Mouse (Mus musculus): ENCODE measurements around the gene Wdfy4. TPM values are rescaled to one million over a fixed set of nuclear protein-coding genes. Genes with fewer than 3 reads are reported as not detected.

Wdfy4 gene
- polyA plus RNA-seq, 1 experiment from 2014 or later = 0.20 TPM

DNA sequence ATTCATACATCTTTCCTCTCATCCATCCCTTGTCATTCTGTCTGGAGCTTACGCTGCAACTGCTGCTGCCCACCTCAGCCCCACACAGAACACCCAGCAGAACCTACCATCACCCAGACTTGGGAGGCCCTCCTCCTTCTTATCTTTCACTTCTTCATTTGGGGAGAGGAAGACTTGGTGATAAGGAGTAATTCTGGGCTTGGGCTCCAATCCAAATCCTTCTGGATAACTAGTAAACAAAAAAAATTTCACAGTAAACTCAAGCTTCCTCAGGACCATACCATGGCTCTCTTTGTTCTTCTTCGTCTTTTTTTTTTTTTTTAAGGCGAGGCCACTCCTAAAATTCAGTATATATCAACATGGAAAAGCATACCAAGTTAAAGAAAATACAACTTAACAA is 112.0 kb downstream of the Wdfy4 start:
- no peaks in the 10 kb centered on the region for H3K4me1 ChIP-seq (replicated peaks; ENCODE audit: insufficient read depth, low read length)
- H3K36me3 ChIP-seq (ENCODE audit: insufficient read depth, low read length) = no peaks in the 10 kb centered on the region
- ATAC-seq (replicated peaks; ENCODE audit: low FRiP score, low read depth) = no peak
- H3K4me3 ChIP-seq (replicated peaks; ENCODE audit: low read depth, low read length) = no peak overlapping the region
- TF ChIP-seq CTCF (IDR thresholded peaks at IDR 0.05; ENCODE audit: low read depth) = no peak
- H3K9me3 ChIP-seq (replicated peaks; ENCODE audit: low read length) = no peaks in the 10 kb centered on the region
- H3K27me3 ChIP-seq (ENCODE audit: insufficient read depth, low read length) = no peaks in the 10 kb centered on the region
- H3K9ac ChIP-seq (ENCODE audit: low read depth, low read length) = no peak overlapping the region
- no peak overlapping the region for H3K27ac ChIP-seq
- DNase-seq (ENCODE audit: low spot score) = no peak
- 82% methylated on average over 3 of the region's 3 CpGs for WGBS
- H3K4me2 ChIP-seq (ENCODE audit: low read length) = no peak overlapping the region

DNA sequence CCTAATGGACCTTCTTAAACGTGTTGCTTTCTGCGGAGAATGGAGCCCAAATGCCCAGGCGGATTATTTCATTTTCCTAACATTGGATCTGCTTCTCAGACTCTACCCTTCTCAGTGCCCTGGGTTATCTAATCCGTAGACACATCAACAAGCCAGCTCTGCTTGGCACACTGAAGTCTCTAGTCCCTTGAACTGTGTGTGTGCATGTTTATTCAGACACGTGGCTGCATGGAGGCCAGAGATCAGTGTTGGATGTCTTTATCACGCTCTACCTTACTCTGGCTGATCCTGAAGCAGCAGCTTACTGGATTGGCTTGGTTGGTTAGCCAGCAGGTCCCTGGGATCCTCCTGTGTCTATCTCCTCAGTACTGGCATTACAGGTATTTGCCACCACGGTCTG is 113.0 kb downstream of the Wdfy4 start:
- WGBS = 85% methylated on average over 7 of the region's 7 CpGs
- no peak for DNase-seq (ENCODE audit: low spot score)
- ATAC-seq (replicated peaks; ENCODE audit: low FRiP score, low read depth) = no peak
- no peak for TF ChIP-seq CTCF (IDR thresholded peaks at IDR 0.05; ENCODE audit: low read depth)
- Histone ChIP-seq H3K36me3 (ENCODE audit: insufficient read depth, low read length) (no peaks in the 10 kb centered on the region), H3K27ac (no peak overlapping the region), H3K4me3 (replicated peaks; ENCODE audit: low read depth, low read length) (no peak overlapping the region), H3K4me2 (ENCODE audit: low read length) (no peak overlapping the region), H3K9ac (ENCODE audit: low read depth, low read length) (no peak overlapping the region), H3K9me3 (replicated peaks; ENCODE audit: low read length) (no peaks in the 10 kb centered on the region), H3K27me3 (ENCODE audit: insufficient read depth, low read length) (no peaks in the 10 kb centered on the region), H3K4me1 (replicated peaks; ENCODE audit: insufficient read depth, low read length) (no peaks in the 10 kb centered on the region)

DNA sequence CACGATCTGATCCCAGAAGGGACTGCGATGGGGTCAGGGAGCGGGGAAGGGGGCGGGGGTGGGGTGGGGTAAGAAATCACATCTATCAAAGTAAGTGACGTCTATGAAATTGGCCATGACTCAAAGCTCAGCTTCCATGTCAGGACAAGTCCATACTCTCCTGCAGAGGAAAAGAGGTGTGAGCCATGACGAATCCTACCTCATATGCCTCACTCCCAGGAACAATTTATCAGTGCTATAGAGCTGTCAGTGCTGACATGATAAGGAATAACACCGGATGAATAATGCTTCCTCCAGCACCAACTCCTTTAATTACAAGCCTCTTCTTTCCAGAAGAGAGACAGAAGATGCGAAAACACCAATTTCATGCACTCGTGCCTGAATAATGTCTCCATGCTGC is 117.6 kb downstream of the Wdfy4 start:
- ATAC-seq (replicated peaks; ENCODE audit: low FRiP score, low read depth) (no peak), DNase-seq (ENCODE audit: low spot score) (no peak)
- Histone ChIP-seq H3K4me1 (replicated peaks; ENCODE audit: insufficient read depth, low read length) (no peaks in the 10 kb centered on the region), H3K4me3 (replicated peaks; ENCODE audit: low read depth, low read length) (no peak overlapping the region), H3K36me3 (ENCODE audit: insufficient read depth, low read length) (no peaks in the 10 kb centered on the region), H3K27me3 (ENCODE audit: insufficient read depth, low read length) (no peaks in the 10 kb centered on the region), H3K9ac (ENCODE audit: low read depth, low read length) (no peak overlapping the region), H3K4me2 (ENCODE audit: low read length) (no peak overlapping the region), H3K27ac (no peak overlapping the region), H3K9me3 (replicated peaks; ENCODE audit: low read length) (no peaks in the 10 kb centered on the region)
- WGBS = 55% methylated on average over 9 of the region's 9 CpGs
- no peak for TF ChIP-seq CTCF (IDR thresholded peaks at IDR 0.05; ENCODE audit: low read depth)

DNA sequence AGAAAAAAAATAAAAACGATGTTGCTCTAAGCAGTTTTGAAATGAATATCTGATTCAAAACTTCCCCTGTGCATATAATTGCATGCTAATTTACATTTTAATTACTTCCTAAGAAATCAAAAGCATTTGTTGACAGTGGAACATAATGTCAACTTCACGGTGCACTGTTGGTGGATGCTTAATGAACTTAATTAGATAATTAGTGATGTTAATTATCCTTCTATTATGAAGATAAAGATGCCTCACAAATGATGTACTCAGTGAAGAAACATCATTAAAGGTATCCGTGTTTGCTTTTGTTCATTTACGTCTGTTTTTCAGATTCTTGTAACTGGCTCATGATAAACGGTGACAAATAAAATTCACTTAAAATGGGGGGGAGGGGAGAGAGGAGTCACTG is 122.3 kb downstream of the Wdfy4 start:
- no peak overlapping the region for H3K27ac ChIP-seq
- 72% methylated on average over 5 of the region's 5 CpGs for WGBS
- DNase-seq (ENCODE audit: low spot score) (no peak), ATAC-seq (replicated peaks; ENCODE audit: low FRiP score, low read depth) (no peak)
- H3K36me3 ChIP-seq (ENCODE audit: insufficient read depth, low read length) = no peaks in the 10 kb centered on the region
- no peaks in the 10 kb centered on the region for H3K4me1 ChIP-seq (replicated peaks; ENCODE audit: insufficient read depth, low read length)
- no peak overlapping the region for H3K4me2 ChIP-seq (ENCODE audit: low read length)
- H3K9me3 ChIP-seq (replicated peaks; ENCODE audit: low read length) = no peaks in the 10 kb centered on the region
- no peak overlapping the region for H3K9ac ChIP-seq (ENCODE audit: low read depth, low read length)
- TF ChIP-seq CTCF (IDR thresholded peaks at IDR 0.05; ENCODE audit: low read depth) = no peak
- H3K27me3 ChIP-seq (ENCODE audit: insufficient read depth, low read length) = no peaks in the 10 kb centered on the region
- H3K4me3 ChIP-seq (replicated peaks; ENCODE audit: low read depth, low read length) = no peak overlapping the region

DNA sequence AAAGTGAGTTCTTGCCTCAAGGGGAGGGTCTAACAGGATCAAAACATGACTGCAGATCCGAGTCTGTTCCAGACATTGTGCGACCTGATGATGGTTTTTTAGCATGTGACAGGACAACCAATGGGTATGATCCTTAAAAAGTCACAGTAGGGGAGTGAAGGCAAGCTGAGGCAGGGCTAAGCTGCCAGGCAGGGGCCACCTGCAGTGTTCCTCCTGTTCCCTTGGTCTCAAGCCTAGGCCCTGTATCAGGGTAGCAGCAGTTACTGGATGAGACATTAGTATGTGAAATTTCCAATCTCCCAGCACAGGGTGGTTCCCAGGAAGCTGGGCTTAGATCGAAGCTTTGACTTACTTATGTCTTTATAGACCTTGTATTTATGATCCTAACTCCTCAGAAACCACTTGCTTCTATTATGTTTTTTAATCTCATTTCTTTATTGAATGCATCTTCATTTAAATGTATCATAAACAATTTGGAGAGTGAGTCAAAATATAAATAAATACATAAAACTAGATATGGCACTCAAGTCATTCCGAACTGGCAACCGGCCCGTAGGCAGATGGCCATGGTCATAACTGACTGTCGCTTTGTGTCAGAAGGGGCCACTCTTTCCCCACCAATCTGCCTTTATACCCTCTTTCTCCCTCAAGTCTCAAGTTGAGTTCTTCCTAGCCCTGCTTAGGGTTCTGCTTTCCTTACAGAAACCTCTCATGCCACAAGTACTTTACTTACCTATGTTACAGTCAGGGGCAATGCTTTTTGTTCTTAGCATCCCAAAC is 126.2 kb downstream of the Wdfy4 start:
- H3K9me3 ChIP-seq (replicated peaks; ENCODE audit: low read length) = no peaks in the 10 kb centered on the region
- no peak for TF ChIP-seq CTCF (IDR thresholded peaks at IDR 0.05; ENCODE audit: low read depth)
- no peak overlapping the region for H3K9ac ChIP-seq (ENCODE audit: low read depth, low read length)
- H3K4me1 ChIP-seq (replicated peaks; ENCODE audit: insufficient read depth, low read length) = no peaks in the 10 kb centered on the region
- H3K4me2 ChIP-seq (ENCODE audit: low read length) = no peak overlapping the region
- H3K27ac ChIP-seq = no peak overlapping the region
- H3K27me3 ChIP-seq (ENCODE audit: insufficient read depth, low read length) = no peaks in the 10 kb centered on the region
- 88% methylated on average over 7 of the region's 7 CpGs for WGBS
- no peak for ATAC-seq (replicated peaks; ENCODE audit: low FRiP score, low read depth)
- no peaks in the 10 kb centered on the region for H3K36me3 ChIP-seq (ENCODE audit: insufficient read depth, low read length)
- no peak for DNase-seq (ENCODE audit: low spot score)
- no peak overlapping the region for H3K4me3 ChIP-seq (replicated peaks; ENCODE audit: low read depth, low read length)

DNA sequence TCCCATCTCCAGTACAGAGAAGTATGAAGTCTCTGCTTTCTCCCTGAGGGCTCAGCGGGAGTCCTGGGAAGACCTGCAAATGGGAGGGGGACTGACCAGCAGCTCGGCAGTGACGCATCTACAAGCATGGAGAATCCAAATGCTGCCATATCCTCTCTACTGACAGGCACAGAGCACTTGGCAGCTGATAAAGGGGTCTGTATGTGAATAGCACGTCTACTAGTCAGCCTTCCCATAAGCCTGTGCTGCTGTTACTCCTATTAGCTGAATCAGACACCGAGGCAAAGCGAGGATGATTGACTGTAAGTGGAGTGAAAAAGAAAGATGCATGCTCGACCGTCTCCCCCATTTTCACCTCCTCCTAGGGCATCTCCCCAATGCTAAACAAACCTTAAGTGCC is 131.9 kb downstream of the Wdfy4 start:
- H3K27ac ChIP-seq = no peak overlapping the region
- no peaks in the 10 kb centered on the region for H3K36me3 ChIP-seq (ENCODE audit: insufficient read depth, low read length)
- WGBS = 66% methylated on average over 8 of the region's 8 CpGs
- H3K9me3 ChIP-seq (replicated peaks; ENCODE audit: low read length) = no peaks in the 10 kb centered on the region
- no peak for DNase-seq (ENCODE audit: low spot score)
- no peak overlapping the region for H3K9ac ChIP-seq (ENCODE audit: low read depth, low read length)
- no peak overlapping the region for H3K4me2 ChIP-seq (ENCODE audit: low read length)
- H3K4me3 ChIP-seq (replicated peaks; ENCODE audit: low read depth, low read length) = no peak overlapping the region
- no peaks in the 10 kb centered on the region for H3K4me1 ChIP-seq (replicated peaks; ENCODE audit: insufficient read depth, low read length)
- TF ChIP-seq CTCF (IDR thresholded peaks at IDR 0.05; ENCODE audit: low read depth) = no peak
- ATAC-seq (replicated peaks; ENCODE audit: low FRiP score, low read depth) = no peak
- H3K27me3 ChIP-seq (ENCODE audit: insufficient read depth, low read length) = no peaks in the 10 kb centered on the region

DNA sequence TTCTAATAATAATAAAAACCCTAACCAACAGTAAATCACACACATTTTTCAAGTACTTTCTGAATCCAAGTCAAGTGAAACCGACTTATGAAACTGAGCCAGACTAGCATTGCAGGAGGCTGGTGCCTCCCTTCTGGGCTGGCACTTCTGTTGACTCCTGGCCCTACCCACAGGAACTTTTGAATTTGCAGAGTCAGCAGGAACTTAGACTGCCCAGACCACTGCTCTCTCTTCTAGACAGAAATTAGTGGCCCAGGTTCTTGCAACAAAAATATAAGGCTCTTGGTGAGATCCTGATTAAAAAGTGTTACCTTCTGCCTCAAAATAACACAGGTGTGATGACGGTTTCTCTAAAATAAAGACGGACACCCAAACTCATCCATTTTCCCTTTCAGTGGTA is 140.1 kb downstream of the Wdfy4 start:
- DNase-seq (ENCODE audit: low spot score) (no peak), ATAC-seq (replicated peaks; ENCODE audit: low FRiP score, low read depth) (no peak)
- Histone ChIP-seq H3K4me1 (replicated peaks; ENCODE audit: insufficient read depth, low read length) (no peaks in the 10 kb centered on the region), H3K4me3 (replicated peaks; ENCODE audit: low read depth, low read length) (no peak overlapping the region), H3K4me2 (ENCODE audit: low read length) (no peak overlapping the region), H3K36me3 (ENCODE audit: insufficient read depth, low read length) (no peaks in the 10 kb centered on the region), H3K27me3 (ENCODE audit: insufficient read depth, low read length) (no peaks in the 10 kb centered on the region), H3K9me3 (replicated peaks; ENCODE audit: low read length) (no peaks in the 10 kb centered on the region), H3K27ac (no peak overlapping the region), H3K9ac (ENCODE audit: low read depth, low read length) (no peak overlapping the region)
- 88% methylated on average over 3 of the region's 3 CpGs for WGBS
- no peak for TF ChIP-seq CTCF (IDR thresholded peaks at IDR 0.05; ENCODE audit: low read depth)
